Mouse (Mus musculus) gastrocnemius, postnatal 10 days (tissue): ENCODE measurements around the gene Zc3h12b. TPM values are rescaled to one million over a fixed set of nuclear protein-coding genes. Genes with fewer than 3 reads are reported as not detected.

ENCODE experiments used
- total RNA-seq, 2 experiments: library from RNA; stranded (reverse); gene quantifications; 2 replicates each; pipeline ENCODE4 v1.2.3; 2021

The Zc3h12b gene
- total RNA-seq, 2 experiments from 2014 or later = 1.7 to 1.8 TPM

Other genes starting within 250 kb of the Zc3h12b start
- gene Asb12, start 153.7 kb upstream of the Zc3h12b start, total RNA-seq = 10 to 100 TPM; 55.3 to 56.7 TPM
- gene Pfn5, start 153.6 kb upstream of the Zc3h12b start, total RNA-seq = not detected
- gene Zc4h2, start 53.2 kb upstream of the Zc3h12b start, total RNA-seq = 1 to 10 TPM; 2.3 to 2.6 TPM
- gene Las1l, start 245.3 kb downstream of the Zc3h12b start, total RNA-seq = 10 to 100 TPM; 28.3 to 29.8 TPM